Mouse (Mus musculus) liver, adult (tissue): ENCODE data around the gene Gm20661.

Source experiments
- GATA4 ChIP-seq: IDR thresholded peaks from 2 replicates; pipeline ENCODE4 v1.6.1; 2014; ENCODE audit warnings: mild to moderate bottlenecking, low read length; ENCODE audit not compliant: insufficient replicate concordance

Gene Gm20661

GRCm38 (mm10) chr9:108002778-108003530 lies 20.1 kb downstream of the Gm20661 start:
- TF ChIP-seq GATA4, result no peak

- TF ChIP-seq GATA4, result no peak
These were observed 20.7 kb downstream of the Gm20661 start for GRCm38 (mm10) chr9:108003531-108003890.

GRCm38 (mm10) chr9:108008041-108008440 lies 25.2 kb downstream of the Gm20661 start:
- no peak for TF ChIP-seq GATA4

- no peak for TF ChIP-seq GATA4
These were observed 27.5 kb downstream of the Gm20661 start for GRCm38 (mm10) chr9:108010385-108010784.

GRCm38 (mm10) chr9:108017127-108017526 lies 34.3 kb downstream of the Gm20661 start:
- no peak for TF ChIP-seq GATA4

GRCm38 (mm10) chr9:108020741-108021140 lies 37.9 kb downstream of the Gm20661 start:
- TF ChIP-seq GATA4, result no peak

- TF ChIP-seq GATA4, result no peak
These were observed 40.4 kb downstream of the Gm20661 start for GRCm38 (mm10) chr9:108023216-108023615.

GRCm38 (mm10) chr9:108026584-108026983 lies 43.7 kb downstream of the Gm20661 start:
- TF ChIP-seq GATA4, result no peak

GRCm38 (mm10) chr9:108027867-108028266 lies 45.0 kb downstream of the Gm20661 start:
- no peak for TF ChIP-seq GATA4

GRCm38 (mm10) chr9:108032126-108032525 lies 49.3 kb downstream of the Gm20661 start:
- no peak for TF ChIP-seq GATA4

- TF ChIP-seq GATA4, result no peak
These were observed 52.7 kb downstream of the Gm20661 start for GRCm38 (mm10) chr9:108035331-108036156.
